Mouse (Mus musculus) mesoderm, embryonic 11.5 days (tissue): Measurements from ENCODE around the gene Scgb2b17.
"Not testable (repeated sequence)": the region's sequence is repeated elsewhere in the genome, so short reads cannot be mapped to it uniquely, and the experiment has no call there.

Experiments used
- DNase-seq: peaks from one replicate; pipeline ENCODE4 v3.0.0-alpha.2; 2012; ENCODE audit warnings: low read depth, low spot score

Gene Scgb2b17

DNA sequence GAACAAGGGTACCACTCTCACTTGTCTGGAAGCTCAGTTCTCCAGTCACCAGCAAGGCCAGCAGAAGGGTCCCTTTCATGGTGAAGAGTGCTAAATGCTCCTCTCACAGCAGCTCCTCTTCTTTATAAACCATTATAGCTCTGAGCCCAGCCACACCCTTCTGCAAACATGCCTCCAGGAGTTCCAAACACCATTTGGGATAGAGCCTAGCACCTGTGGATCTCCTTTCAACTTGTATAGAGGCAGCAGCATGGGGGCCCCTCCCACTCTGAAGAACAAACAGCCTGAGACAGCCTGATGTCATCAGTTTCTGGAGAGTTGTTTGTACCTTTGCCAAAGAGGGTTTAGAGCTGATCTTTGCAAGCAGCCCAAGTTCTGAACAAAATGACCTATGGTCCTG lies at the start of gene Scgb2b17:
Scgb2b17 (minus strand) TSS at position 101 of the 400 bp plus-strand sequence.
- not testable (repeated sequence) for DNase-seq

DNA sequence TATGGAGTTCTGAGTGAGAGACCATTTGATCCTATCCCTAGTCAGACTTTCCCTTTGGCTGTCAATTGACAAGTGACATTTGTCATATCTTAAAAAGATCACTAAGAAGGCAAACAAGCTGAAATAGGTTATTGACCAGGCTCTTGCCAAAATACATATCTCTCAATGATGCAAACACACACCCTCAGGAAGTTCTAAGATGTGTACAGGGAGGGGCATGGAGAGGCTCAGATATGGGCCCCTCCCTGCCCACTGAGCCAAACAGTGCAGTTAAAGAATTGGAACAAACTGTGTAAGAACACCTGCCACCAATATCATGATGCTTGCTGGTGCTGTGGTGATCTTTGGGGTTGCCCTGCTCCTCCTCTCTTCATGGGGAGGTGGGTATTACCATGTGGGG lies 6.8 kb upstream of the Scgb2b17 start, which contains the start of gene Scgb1b17:
Scgb1b17 (plus strand) TSS at position 301 of the 400 bp plus-strand sequence.
- not testable (repeated sequence) for DNase-seq
